Mouse (Mus musculus) midbrain, embryonic 16.5 days (tissue): Measurements from ENCODE around the gene Atf7. TPM values are rescaled to one million over a fixed set of nuclear protein-coding genes. Genes with fewer than 3 reads are reported as not detected.

Source experiments
- ATAC-seq: fragments of 200-750 bp; cut with Nextera tagmentation; 2 replicates; pipeline ENCODE4 v1.8.0; 2017; ENCODE audit warnings: moderate TSS enrichment
- H3K27ac ChIP-seq: fragments of 300-500 bp; sonication (generic); 2 replicates; pipeline ENCODE4 v1.5.1; 2014; ENCODE audit warnings: mild to moderate bottlenecking, low read length, mixed read lengths
- H3K27me3 ChIP-seq: fragments of 300-500 bp; sonication (generic); 2 replicates; pipeline ENCODE4 v1.6.1; 2014; ENCODE audit warnings: low read depth, low read length, mixed read lengths; ENCODE audit not compliant: control insufficient read depth, insufficient read depth
- H3K36me3 ChIP-seq: fragments of 300-500 bp; sonication (generic); 2 replicates; pipeline ENCODE4 v1.6.1; 2014; ENCODE audit warnings: mild to moderate bottlenecking, low read length, moderate library complexity, mixed read lengths; ENCODE audit not compliant: control insufficient read depth, insufficient read depth
- H3K4me1 ChIP-seq: fragments of 300-500 bp; sonication (generic); 2 replicates; pipeline ENCODE4 v1.6.1; 2014; ENCODE audit warnings: mild to moderate bottlenecking, low read length, mixed read lengths; ENCODE audit not compliant: control insufficient read depth, insufficient read depth
- H3K4me2 ChIP-seq: fragments of 300-500 bp; sonication (generic); 2 replicates; pipeline ENCODE4 v1.6.1; 2014; ENCODE audit warnings: mild to moderate bottlenecking, low read length, mixed read lengths
- H3K4me3 ChIP-seq: fragments of 300-500 bp; sonication (generic); 2 replicates; pipeline ENCODE4 v1.5.1; 2014; ENCODE audit warnings: low read depth, mild to moderate bottlenecking, low read length, moderate library complexity, mixed read lengths
- H3K9ac ChIP-seq: fragments of 300-500 bp; sonication (generic); 2 replicates; pipeline ENCODE4 v1.6.1; 2014; ENCODE audit warnings: low read depth, low read length, mixed read lengths
- H3K9me3 ChIP-seq: fragments of 300-500 bp; sonication (generic); replicated peaks from 2 replicates; pipeline ENCODE4 v1.6.1; 2014; ENCODE audit warnings: mild to moderate bottlenecking, low read length, mixed read lengths; ENCODE audit not compliant: control insufficient read depth, poor library complexity, severe bottlenecking
- WGBS: fragments of 180-500 bp; shearing (Covaris S2); extraction: QIAGEN DNeasy Blood & Tissue Kit; methylation state at CpG from one replicate; pipeline ENCODE4 v1.1.7; 2014; 5-methylcytosine and 5-hydroxymethylcytosine counted together
- polyA plus RNA-seq: library from polyadenylated mRNA; unstranded; fragments of >200 nt; fragmentation: Nextera tagmentation; extraction: Ambion mirVana; gene quantifications from 2 replicates; pipeline ENCODE4 v1.2.1, GENCODE M21; 2015

Gene Atf7
- polyA plus RNA-seq, 1 experiment from 2014 or later: 16.0 TPM

DNA sequence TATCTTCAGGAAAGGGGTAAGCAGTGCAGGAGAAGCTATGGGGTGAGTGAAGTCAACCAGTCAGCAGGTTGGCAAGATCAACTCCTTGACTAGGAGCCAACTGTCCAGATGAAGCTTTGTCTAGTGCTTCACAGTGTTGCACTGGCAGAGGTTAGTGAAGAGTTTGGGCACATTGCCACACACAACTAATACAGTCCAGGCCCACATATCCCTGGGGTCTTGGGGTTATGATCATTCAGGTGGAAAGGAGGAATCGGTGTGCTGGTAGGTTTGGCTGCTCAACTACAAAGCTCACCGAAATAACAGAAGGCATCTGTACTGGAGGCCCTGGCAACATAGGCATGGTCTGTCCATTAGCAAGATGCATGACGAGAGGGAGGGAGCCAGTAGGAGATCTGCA is 77.8 kb downstream of the Atf7 start:
- Histone ChIP-seq H3K4me3 (no peak overlapping the region), H3K9me3 (no peaks in the 10 kb centered on the region), H3K9ac (no peak overlapping the region), H3K27me3 (no peaks in the 10 kb centered on the region), H3K27ac (no peak overlapping the region), H3K4me2 (no peak overlapping the region), H3K4me1 (no peaks in the 10 kb centered on the region; the same call in 1 of the 2 replicates), H3K36me3 (peaks cover 10% of the 10 kb centered on the region)
- no peak for ATAC-seq
- 88% methylated on average over 3 of the region's 3 CpGs for WGBS

- Histone ChIP-seq H3K36me3 (peaks cover 7% of the 10 kb centered on the region), H3K9ac (no peak overlapping the region), H3K4me1 (no peaks in the 10 kb centered on the region; the same call in 1 of the 2 replicates), H3K27me3 (no peaks in the 10 kb centered on the region), H3K4me3 (no peak overlapping the region), H3K9me3 (no peaks in the 10 kb centered on the region), H3K27ac (no peak overlapping the region), H3K4me2 (no peak overlapping the region)
- 74% methylated on average over 3 of the region's 3 CpGs for WGBS
- no peak for ATAC-seq
These were observed 78.4 kb downstream of the Atf7 start for GRCm38 (mm10) chr15:102546677-102547427.

GRCm38 (mm10) chr15:102546246-102546645 is 79.0 kb downstream of the Atf7 start:
- ATAC-seq: no peak
- 85% methylated on average over 3 of the region's 3 CpGs for WGBS
- Histone ChIP-seq H3K4me3 (no peak overlapping the region), H3K9ac (no peak overlapping the region), H3K9me3 (no peaks in the 10 kb centered on the region), H3K4me2 (no peak overlapping the region), H3K36me3 (peaks cover 7% of the 10 kb centered on the region), H3K27me3 (no peaks in the 10 kb centered on the region), H3K4me1 (no peaks in the 10 kb centered on the region; the same call in 1 of the 2 replicates), H3K27ac (no peak overlapping the region)

GRCm38 (mm10) chr15:102544801-102545200 is 80.5 kb downstream of the Atf7 start:
- Histone ChIP-seq H3K4me3 (no peak overlapping the region), H3K36me3 (peaks cover 14% of the 10 kb centered on the region; the same call in 1 of the 2 replicates), H3K4me2 (no peak overlapping the region), H3K9me3 (no peaks in the 10 kb centered on the region), H3K27me3 (no peaks in the 10 kb centered on the region), H3K27ac (no peak overlapping the region), H3K9ac (no peak overlapping the region), H3K4me1 (no peaks in the 10 kb centered on the region; the same call in 1 of the 2 replicates)
- no peak for ATAC-seq
- 97% methylated on average over 4 of the region's 4 CpGs for WGBS

- Histone ChIP-seq H3K27ac (no peak overlapping the region), H3K4me3 (no peak overlapping the region), H3K27me3 (no peaks in the 10 kb centered on the region), H3K4me1 (no peaks in the 10 kb centered on the region), H3K4me2 (no peak overlapping the region), H3K9me3 (no peaks in the 10 kb centered on the region), H3K9ac (no peak overlapping the region), H3K36me3 (peaks cover 13% of the 10 kb centered on the region)
- no peak for ATAC-seq
- WGBS: 98% methylated on average over 7 of the region's 7 CpGs
These were observed 91.3 kb downstream of the Atf7 start for GRCm38 (mm10) chr15:102533926-102534325.

GRCm38 (mm10) chr15:102532106-102532900 is 93.0 kb downstream of the Atf7 start:
- 83% methylated on average over 3 of the region's 3 CpGs for whole genome bisulfite sequencing
- no peaks in the 10 kb centered on the region for H3K9me3 ChIP-seq
- no peak overlapping the region for H3K27ac ChIP-seq
- H3K36me3 ChIP-seq: peaks cover 16% of the 10 kb centered on the region
- H3K4me1 ChIP-seq: no peaks in the 10 kb centered on the region
- H3K9ac ChIP-seq: no peak overlapping the region
- no peak overlapping the region for H3K4me3 ChIP-seq
- H3K27me3 ChIP-seq: no peaks in the 10 kb centered on the region
- ATAC-seq: no peak
- H3K4me2 ChIP-seq: no peak overlapping the region

DNA sequence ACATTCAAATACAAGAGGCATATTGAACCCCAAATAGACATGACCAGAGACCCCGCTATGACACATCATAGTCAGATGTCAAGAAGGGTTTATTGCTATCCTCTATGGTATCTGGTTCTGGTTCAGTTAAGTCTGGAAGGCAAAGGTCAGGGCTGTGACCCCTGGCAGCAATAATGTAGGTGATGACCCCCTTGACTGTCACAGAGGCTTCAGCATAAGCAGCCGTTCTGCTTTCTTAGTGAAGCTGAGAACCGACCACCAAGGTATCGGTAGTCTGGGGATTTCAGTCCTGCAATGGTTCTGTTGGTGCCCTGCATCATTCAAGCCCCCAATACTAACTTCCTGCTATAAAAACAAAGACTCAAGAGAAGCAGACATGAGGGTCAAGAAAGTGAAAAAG is 93.7 kb downstream of the Atf7 start:
- WGBS: 91% methylated on average over 4 of the region's 4 CpGs
- ATAC-seq: no peak

DNA sequence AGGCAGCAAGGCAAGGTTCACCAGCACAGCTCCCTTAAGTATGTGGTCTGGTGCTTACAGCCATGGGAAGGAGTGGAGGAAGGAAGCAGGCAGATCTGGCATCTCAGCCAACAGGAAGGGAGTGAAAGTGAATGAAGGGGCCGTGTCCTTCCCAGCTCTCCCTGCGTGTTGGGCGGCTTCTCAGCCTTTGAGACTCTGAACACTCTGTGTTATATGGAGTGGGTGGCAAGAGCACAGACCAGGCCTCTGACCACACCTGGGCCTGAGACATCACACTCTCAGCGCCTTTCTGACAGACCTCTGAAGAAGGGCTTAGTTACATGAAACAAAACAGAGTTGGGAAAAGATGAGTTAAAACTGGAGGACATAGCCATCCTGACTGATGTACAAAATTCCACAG is 94.7 kb downstream of the Atf7 start:
- Histone ChIP-seq H3K4me3 (no peak overlapping the region), H3K9ac (no peak overlapping the region), H3K27ac (no peak overlapping the region), H3K9me3 (no peaks in the 10 kb centered on the region), H3K27me3 (no peaks in the 10 kb centered on the region), H3K4me1 (no peaks in the 10 kb centered on the region), H3K4me2 (no peak overlapping the region), H3K36me3 (peaks cover 12% of the 10 kb centered on the region)
- WGBS: 91% methylated on average over 4 of the region's 4 CpGs
- ATAC-seq: no peak

More for the DNA sequence above, 93.7 kb downstream of the Atf7 start:
- H3K36me3 ChIP-seq: peaks cover 16% of the 10 kb centered on the region
- H3K9me3 ChIP-seq: no peaks in the 10 kb centered on the region
- no peaks in the 10 kb centered on the region for H3K4me1 ChIP-seq
- H3K9ac ChIP-seq: no peak overlapping the region
- no peak overlapping the region for H3K4me3 ChIP-seq
- H3K27me3 ChIP-seq: no peaks in the 10 kb centered on the region
- H3K4me2 ChIP-seq: no peak overlapping the region
- H3K27ac ChIP-seq: no peak overlapping the region

- H3K27me3 ChIP-seq: no peaks in the 10 kb centered on the region
- H3K36me3 ChIP-seq: peaks cover 12% of the 10 kb centered on the region
- no peak overlapping the region for H3K4me2 ChIP-seq
- H3K4me3 ChIP-seq: no peak overlapping the region
- H3K27ac ChIP-seq: no peak overlapping the region
- no peak for ATAC-seq
- H3K9me3 ChIP-seq: no peaks in the 10 kb centered on the region
- WGBS: 94% methylated on average over 1 of the region's 1 CpGs
- no peaks in the 10 kb centered on the region for H3K4me1 ChIP-seq
- no peak overlapping the region for H3K9ac ChIP-seq
These were observed 96.9 kb downstream of the Atf7 start for GRCm38 (mm10) chr15:102528396-102528795.
